Mouse (Mus musculus) right cerebral cortex, adult 18-20 months (tissue): Measurements from ENCODE around the gene Cttnbp2nl.

ENCODE experiments used
- DNase-seq: peaks from one replicate; pipeline ENCODE4 v3.0.0; 2022; ENCODE audit warnings: mixed read lengths

The Cttnbp2nl gene

GRCm38 (mm10) chr3:105012696-105013313 is 40.1 kb downstream of the Cttnbp2nl start:
- no peak for DNase-seq

GRCm38 (mm10) chr3:105011883-105012282 is 41.1 kb downstream of the Cttnbp2nl start:
- DNase-seq = no peak

DNA sequence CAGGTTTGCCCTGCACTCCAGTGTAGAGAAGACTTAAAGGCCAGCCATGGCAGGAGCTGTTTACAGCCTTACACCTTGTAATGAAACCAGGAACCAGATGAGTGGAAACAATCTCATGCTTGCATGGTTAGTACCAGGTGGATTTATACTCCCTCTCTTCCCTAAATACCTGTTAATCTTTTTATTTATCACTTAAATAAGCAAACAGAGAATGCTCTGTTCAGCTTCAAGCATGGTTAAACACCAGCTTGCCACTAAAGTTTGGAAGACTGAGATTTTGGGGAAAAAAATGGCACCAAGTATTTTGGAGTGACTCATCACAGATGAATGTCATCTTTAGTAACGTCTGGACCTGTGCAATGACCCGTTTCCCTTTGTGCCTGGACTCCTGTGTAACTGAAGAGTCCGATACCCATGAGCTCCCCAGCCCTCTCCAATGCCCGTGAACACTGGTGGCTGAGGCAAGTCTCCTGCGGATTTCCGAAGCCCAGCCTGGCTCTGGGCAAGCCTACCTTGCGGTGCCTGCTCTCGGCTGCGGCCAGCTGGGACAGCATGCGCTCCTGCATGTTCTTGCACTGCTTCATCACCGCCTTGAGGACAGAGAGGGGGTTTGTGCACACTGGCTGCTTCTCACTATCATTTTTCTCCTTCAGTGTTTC is 42.1 kb downstream of the Cttnbp2nl start:
- no peak for DNase-seq

DNA sequence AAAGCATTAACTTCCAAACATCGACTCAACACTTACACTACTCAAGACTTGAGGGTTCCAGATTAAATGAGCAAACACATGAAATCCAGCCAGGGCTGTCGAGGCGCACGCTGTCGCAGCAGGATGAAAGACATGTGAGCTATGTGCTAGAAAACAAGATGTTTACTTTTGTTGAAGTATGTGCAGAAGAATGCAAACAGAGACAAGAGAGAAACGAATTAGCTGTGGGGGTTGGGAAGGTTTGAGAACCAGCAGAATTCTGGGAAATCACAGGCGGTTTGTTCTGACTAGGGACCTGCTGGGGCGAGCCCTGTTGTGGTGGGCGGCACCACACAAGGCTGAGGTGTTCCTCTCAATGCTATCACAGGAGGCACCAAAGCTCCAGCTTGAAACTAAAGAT is 44.9 kb downstream of the Cttnbp2nl start:
- no peak for DNase-seq

DNA sequence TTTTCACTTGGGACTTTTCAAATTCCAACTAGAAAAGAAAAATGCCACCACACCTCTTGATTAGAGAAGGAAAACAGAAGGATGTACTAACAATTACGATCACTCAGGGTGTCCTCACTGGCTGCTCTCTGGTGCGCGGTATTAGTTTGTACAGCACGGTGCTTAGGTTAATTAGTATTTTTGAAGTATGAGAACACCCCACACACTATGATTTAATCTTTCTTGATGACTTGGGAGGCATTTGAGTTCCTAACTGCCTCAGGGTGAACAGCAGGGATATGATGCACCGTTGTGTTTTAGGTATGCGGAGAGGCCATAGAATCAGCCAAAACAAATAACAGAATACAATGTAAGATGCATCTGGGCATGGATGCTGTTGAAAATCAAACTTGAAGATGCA is 46.8 kb downstream of the Cttnbp2nl start:
- no peak for DNase-seq

DNA sequence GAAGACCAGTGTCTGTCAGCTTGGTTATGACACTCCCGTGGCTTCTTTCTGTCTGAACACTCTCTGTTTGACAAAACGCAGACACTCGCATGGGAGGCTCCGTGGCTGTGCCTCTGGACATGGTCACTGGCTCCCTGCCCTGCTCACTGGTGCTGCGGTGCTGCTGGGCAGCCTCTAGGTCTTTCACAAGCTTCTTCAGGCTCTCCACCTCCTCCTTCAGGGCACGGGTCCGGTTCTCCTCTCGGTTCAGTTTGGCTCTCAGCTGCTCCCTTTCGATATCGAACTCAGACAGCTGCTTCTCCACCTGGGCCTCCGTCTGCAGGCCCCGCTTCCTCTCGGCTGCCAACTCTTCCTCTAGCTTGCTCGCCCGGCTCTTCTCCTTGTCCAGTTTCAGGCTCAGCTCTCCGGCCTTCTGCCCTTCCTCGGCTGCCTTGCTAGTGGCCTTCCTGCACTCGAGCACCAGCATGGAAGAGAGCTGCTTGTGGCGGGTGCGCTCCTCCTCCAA is 47.3 kb downstream of the Cttnbp2nl start:
- no peak for DNase-seq

DNA sequence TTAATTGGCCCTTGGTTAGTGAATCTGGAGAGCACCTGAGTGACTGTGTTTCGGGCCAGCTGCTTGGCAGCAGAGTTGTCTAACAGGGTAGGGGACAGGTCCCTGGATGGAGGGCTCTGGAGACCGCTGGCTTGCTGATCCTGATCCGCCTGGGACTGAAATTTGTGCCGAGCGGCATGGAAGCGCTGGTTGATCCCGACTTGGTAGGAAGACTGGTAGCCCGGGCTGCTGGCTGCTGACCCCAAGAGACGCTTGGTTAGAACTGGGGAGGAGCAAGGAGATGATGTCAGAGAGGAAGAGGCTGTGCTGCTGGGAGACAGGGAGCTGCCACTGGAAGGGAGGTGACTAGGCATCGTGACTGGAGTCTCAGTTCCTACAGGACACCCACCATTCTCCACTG is 47.9 kb downstream of the Cttnbp2nl start:
- DNase-seq = no peak

DNA sequence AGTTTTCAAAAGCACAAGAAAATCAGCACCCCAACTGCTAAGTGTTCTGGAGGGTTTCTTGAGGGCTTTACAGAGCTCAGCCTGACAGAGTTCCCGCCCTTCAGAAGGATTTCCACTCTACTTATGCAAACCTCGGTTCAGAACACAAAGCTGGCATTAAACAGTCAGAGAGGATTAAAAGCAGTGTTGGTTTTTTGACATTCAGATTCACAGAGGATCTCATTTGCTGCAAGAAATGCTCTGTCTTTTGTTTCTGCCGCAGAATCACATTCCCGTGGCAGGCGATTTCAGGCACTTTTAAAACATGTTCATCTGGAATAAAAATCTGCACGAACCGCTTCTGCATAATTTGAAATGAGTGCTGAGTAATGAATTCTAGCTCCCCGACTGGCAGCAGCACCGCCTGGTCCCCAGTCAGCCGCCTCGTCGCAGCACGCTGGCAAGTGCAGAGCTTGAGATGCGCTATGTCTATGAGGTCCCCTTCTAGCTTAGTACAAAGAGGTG is 48.9 kb downstream of the Cttnbp2nl start:
- peak; percentile 83 for DNase-seq

DNA sequence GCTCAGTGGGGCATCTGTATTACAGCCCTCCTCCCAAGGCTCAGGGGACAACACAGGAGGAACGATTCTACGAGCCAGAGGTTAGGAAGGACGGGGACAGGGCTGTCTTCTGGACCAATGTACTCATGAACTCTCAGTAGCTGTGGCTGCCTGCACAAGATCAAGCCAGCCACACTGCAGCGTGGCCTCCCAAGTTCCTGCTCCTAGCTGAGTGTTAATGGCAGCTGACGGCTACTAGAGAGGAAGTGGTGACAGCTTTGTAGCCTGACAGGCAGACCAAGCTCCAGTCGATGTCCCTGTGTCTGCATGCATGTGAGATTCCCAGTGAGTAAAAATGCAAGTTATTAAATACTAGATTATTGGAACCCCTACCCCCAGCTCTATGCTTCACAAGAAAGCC is 51.6 kb downstream of the Cttnbp2nl start:
- no peak for DNase-seq

DNA sequence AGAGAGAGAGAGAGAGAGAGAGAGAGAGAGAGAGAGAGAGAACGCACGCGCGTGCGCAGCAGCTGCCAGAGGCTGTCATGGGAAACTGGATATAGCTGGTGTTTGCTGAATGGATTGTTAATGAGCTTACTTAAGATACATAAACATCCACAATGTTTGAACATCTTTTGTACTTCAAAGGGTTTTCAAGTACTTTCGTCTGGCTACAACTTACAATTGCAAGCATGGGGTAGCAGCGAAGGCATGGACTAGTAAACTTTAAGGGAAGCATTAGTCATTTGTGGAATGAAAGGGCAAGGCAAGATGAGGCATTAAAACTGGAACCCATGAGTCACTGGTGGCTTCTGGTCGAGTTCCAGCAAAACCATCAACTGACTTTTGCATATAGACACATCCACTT is 52.4 kb downstream of the Cttnbp2nl start:
- DNase-seq = no peak

DNA sequence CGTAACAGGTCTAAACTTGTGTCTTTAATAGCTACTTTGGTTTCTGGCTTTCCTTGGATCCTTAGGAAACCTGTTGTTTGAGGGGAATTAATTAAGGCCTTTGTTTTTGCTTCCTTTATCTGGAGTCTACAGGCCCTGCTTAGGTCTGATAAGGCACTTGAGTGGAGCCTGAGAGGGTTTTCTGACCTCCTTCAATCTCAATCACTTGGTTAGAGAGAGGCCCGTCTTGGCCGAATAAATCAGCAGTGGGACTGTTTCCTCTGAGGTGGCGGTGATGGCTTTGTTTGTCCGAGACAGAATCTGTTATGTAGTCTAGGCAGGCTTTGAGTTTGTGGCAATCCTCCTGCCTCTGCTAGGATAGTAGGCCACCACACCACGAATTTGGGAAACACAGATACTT is 55.4 kb downstream of the Cttnbp2nl start:
- no peak for DNase-seq

- DNase-seq = no peak
Observed at GRCm38 (mm10) chr3:104995707-104996106, 57.2 kb downstream of the Cttnbp2nl start.

GRCm38 (mm10) chr3:104994415-104994841 is 58.5 kb downstream of the Cttnbp2nl start:
- DNase-seq = no peak

GRCm38 (mm10) chr3:104993800-104994199 is 59.1 kb downstream of the Cttnbp2nl start:
- peak; percentile 76 for DNase-seq

DNA sequence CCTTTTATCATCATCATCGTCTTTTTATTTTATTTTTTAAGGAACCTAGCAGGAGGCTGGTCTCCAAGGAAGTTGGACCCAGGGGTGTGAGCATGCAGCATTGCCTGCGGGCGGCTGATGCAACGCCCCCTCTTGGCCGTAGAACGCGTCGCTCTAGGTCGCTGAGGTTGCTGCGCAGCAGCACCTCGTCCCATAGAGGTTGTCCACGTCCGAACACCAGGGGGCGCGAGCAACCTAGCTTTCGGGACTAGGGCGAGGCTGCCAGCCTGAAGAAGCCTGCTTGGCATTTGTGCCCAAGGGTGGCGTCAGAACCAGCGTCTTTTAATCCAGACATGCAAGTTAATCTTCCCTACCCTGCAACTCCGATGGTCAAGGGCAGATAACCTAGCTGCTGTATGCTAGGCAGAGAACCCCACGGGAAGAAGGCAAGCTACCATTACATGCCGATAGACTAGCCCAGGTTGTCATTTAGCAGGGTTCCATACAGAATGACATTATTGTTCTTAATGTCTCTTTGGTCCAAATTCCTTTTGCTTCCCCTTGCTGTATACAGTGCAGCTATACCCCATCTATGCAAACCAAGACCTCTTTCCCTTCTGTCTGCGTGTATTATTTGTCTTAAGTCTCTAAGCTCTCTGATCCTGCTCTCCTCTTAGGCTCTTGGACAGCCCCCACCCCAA is 60.1 kb downstream of the Cttnbp2nl start:
- DNase-seq = peak; percentile 92

DNA sequence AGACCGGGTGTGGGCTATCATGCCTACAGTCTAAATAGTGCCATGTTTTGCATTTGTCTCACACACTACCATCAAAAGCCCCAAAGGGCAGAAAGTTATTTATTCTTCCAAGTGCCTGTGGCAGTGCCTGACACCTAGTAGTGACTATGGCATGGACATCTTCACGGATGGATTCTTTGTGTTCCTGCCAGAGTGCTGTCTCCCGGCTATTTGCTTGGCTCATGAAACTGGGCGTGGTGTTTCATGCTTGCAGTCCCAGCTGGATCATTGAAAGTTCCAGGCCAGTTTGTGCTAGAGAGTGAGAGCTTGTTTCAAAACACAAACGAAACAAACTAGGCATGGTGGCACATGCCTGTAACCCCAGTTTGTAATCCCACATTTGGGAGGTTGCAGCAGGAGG is 61.2 kb downstream of the Cttnbp2nl start:
- DNase-seq = no peak

DNA sequence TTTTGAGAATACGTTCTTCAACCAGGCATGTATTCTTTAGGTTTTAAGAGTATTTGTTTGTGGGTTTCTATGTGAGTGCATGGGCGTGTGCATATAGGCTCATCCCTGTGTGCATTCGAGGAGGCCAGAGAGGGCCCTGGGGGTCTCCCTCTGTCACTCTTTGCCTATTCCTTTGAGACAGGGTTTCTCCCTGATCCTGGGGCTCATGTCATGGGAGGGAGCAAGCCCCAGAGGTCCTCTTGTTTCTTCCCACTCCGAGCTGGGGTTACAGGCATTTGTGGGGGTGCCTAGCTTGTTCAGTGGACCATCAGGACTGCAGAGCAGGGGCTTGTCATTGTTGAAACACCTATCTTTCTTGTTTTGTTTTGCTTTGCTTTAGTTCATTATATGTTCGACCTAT is 65.1 kb downstream of the Cttnbp2nl start:
- no peak for DNase-seq

GRCm38 (mm10) chr3:104979735-104980134 is 73.2 kb downstream of the Cttnbp2nl start:
- DNase-seq = no peak

DNA sequence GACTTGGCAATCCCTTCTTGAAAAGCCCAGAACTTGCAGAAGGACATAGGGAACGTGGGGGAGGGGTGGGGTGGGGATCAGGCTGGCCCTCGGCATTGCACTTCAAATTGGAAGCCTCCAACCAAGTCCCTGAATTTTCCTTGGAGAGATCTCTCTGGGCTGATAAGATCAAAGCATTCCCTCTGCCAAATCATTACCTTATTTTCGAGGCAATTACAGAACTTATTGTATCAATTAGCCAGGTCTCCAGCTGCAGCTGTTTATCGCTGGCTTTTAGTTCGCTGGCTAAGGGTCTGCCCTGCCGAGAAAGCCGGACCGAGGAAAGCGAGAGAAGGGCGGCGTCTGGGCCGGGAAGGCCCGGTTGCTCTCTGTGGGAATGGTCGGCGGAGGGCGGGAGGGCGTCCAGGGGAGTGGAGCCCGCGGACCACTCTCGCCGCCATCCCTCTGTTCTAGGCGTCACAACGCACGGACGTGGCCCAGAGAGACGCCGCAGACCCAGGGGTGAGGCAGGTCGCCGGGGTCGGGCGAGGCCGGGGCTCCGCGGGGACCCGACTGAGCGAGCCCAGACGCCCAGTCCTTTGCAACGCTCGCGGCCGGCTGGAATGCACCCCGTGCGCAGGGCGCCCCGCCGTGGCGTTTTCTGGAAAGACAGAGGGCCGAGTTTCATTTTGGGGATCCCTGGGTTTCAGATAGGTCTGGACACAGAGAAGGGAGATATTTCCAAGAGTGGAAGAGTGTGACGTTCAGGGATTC is 85.2 kb downstream of the Cttnbp2nl start:
- DNase-seq = peak; percentile 86

GRCm38 (mm10) chr3:104965991-104966554 is 86.9 kb downstream of the Cttnbp2nl start:
- DNase-seq = no peak

DNA sequence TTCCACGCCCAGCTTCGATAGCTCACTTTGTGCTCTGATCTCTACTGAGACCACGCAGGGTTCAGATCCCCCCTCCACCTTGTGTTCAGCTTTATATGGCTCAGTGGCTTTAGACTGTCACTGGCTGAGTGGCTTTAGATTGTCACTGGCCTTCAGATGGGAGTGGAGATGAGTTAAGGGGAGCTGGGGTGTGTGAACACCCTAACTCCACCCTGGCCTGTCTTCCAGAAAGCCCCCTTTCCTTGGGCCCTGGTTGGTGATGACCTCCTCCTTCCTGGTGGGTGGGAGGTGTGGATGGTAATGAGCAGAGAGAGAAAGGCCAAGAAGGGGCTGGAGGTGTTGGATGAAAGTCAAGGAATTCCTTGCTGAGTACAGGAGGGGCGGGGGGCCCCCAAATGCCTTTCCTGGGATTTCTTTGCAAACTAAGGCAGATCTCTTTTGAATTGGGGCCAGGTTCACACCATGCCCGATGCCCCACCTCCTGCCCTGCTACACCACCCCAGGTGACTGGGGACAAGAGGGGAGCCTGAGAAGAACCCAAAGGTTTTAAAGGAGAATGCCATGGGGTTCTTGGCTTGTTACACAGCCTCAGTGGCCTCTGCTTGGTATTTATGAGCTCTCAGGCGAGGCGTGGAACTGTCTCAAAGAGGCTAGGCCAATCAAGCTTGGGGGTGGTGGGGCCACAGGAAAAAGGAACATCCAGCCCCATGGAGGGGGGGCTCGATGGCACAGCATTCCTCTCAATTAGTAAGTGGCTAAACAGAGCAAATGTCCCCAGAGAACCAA is 87.7 kb downstream of the Cttnbp2nl start:
- no peak for DNase-seq
